Mouse (Mus musculus) left cerebral cortex, postnatal 10 days (tissue): ENCODE data around the gene Lrrc58. TPM values are rescaled to one million over a fixed set of nuclear protein-coding genes. Genes with fewer than 3 reads are reported as not detected.

Experiments used
- DNase-seq, 2 experiments: peaks; one replicate each; pipeline ENCODE4 v3.0.0; 2021 to 2022; ENCODE audit warnings: low spot score in 2 of 2, mixed read lengths in 1 of 2; ENCODE audit errors: extremely low spot score in 1 of 2
- intact Hi-C: fragments of 180-260 bp; cut with DNase I; formaldehyde crosslinking; loops from one replicate; pipeline ENCODE4 v1.15.1; 2025
- total RNA-seq, 2 experiments: library from RNA; stranded (reverse); gene quantifications; 2 replicates each; pipeline ENCODE4 v1.2.3; 2021

Gene Lrrc58
- total RNA-seq, 2 experiments from 2014 or later, result 101 to 114 TPM

GRCm38 (mm10) chr16:37916138-37916817, 48.1 kb downstream of the Lrrc58 start, which contains the start of gene Gpr156:
Gene Gpr156 (plus strand): TSS chr16:37916496.
- peak in 1 of 2 experiments; percentile 73 for DNase-seq
- intact Hi-C loops, result no loop called here

GRCm38 (mm10) chr16:37916818-37917201, 48.6 kb downstream of the Lrrc58 start:
- no peak for DNase-seq
- intact Hi-C loops, result no loop called here

GRCm38 (mm10) chr16:37919000-37919399, 50.8 kb downstream of the Lrrc58 start:
- intact Hi-C loops, result no loop called here
- DNase-seq, result no peak

- intact Hi-C loops, result no loop called here
- no peak for DNase-seq
Measured at GRCm38 (mm10) chr16:37920842-37921409, 52.7 kb downstream of the Lrrc58 start.

GRCm38 (mm10) chr16:37926087-37926486, 57.9 kb downstream of the Lrrc58 start:
- no peak for DNase-seq
- intact Hi-C loops, result no loop called here

GRCm38 (mm10) chr16:37927117-37927516, 58.9 kb downstream of the Lrrc58 start:
- intact Hi-C loops, result no loop called here

GRCm38 (mm10) chr16:37929006-37929405, 60.8 kb downstream of the Lrrc58 start:
- DNase-seq, result no peak
- intact Hi-C loops, result no loop called here

More at GRCm38 (mm10) chr16:37927117-37927516, 58.9 kb downstream of the Lrrc58 start:
- no peak for DNase-seq

GRCm38 (mm10) chr16:37929626-37930025, 61.4 kb downstream of the Lrrc58 start:
- intact Hi-C loops, result no loop called here
- no peak for DNase-seq

- no peak for DNase-seq
- intact Hi-C loops, result no loop called here
Measured at GRCm38 (mm10) chr16:37934932-37935331, 66.7 kb downstream of the Lrrc58 start.

- DNase-seq, result no peak
- intact Hi-C loops, result no loop called here
Measured at GRCm38 (mm10) chr16:37937276-37937675, 69.1 kb downstream of the Lrrc58 start.

Other genes with a start within 250 kb of the Lrrc58 start
- 10 to 100 TPM; 72.5 to 73.8 TPM for gene Ndufb4, start 213.9 kb upstream of the Lrrc58 start, total RNA-seq
- 10 to 100 TPM; 67.0 to 71.9 TPM for gene Fstl1, start 91.5 kb upstream of the Lrrc58 start, total RNA-seq
- under 1 TPM in 1 of 2 experiments, not detected in 1; 0.32 TPM for gene Gm36028, start 7.2 kb upstream of the Lrrc58 start, total RNA-seq
- gene Gpr156, start 48.1 kb downstream of the Lrrc58 start, total RNA-seq, result 1 to 10 TPM; 1.3 to 1.4 TPM
- gene Gsk3b, start 220.6 kb downstream of the Lrrc58 start, total RNA-seq, result 100 to 1,000 TPM; 254 to 256 TPM